Mouse (Mus musculus) brain, embryonic 14.5 days (tissue): ENCODE data around the gene Speg. TPM values are rescaled to one million over a fixed set of nuclear protein-coding genes. Genes with fewer than 3 reads are reported as not detected.
A peak's percentile ranks its signal among the peaks of the same experiment; 100 is the strongest.

ENCODE experiments used
- DNase-seq: peaks from one replicate; pipeline ENCODE4 v3.0.0-alpha.2; 2011; ENCODE audit warnings: low read depth
- CTCF ChIP-seq: fragments of 200-500 bp; IDR thresholded peaks from 2 replicates; pipeline ENCODE4 v1.5.1; 2012; ENCODE audit warnings: inconsistent platforms, mild to moderate bottlenecking, moderate library complexity, borderline replicate concordance; ENCODE audit not compliant: insufficient read depth, insufficient read length; ENCODE audit errors: extremely low read depth
- POLR2A ChIP-seq: fragments of 200-500 bp; IDR thresholded peaks from 2 replicates; pipeline ENCODE4 v1.6.1; 2012; ENCODE audit warnings: mild to moderate bottlenecking, inconsistent platforms, borderline replicate concordance; ENCODE audit not compliant: poor library complexity, insufficient read depth, insufficient read length, severe bottlenecking; ENCODE audit errors: extremely low read depth
- polyA plus RNA-seq: library from polyadenylated mRNA; depleted of rRNA; stranded (reverse); fragments of >200 nt; gene quantifications from 2 replicates; pipeline ENCODE4 v1.2.3, GENCODE M21; 2012

Speg gene
- polyA plus RNA-seq, 1 experiment: 56.1 TPM

GRCm38 (mm10) chr1:75445751-75446611 is 70.9 kb downstream of the Speg start:
- no peak for TF ChIP-seq POLR2A
- peak; percentile 95 for TF ChIP-seq CTCF
- peak; percentile 78 for DNase-seq

DNA sequence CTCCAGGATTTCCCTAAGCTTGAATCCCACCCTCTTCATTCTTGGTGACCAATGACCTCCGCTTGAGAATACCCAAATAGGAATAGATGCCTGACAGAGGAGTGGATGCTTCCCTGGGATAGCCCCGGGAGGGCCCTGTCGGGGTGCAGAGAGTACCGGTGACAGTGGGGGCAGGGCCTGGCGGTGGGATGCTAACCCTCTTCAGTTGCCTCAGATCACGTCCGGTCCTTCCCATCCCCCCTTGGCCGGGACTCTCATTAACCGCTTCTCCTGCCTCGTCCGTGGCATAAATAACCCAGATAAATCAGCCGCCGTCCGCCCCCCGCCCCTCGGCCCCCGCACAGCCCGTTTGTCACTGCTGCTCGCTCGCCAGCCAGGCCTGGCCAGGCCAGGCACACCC is 71.6 kb downstream of the Speg start:
- peak; percentile 64 for DNase-seq
- no peak for TF ChIP-seq CTCF
- no peak for TF ChIP-seq POLR2A

DNA sequence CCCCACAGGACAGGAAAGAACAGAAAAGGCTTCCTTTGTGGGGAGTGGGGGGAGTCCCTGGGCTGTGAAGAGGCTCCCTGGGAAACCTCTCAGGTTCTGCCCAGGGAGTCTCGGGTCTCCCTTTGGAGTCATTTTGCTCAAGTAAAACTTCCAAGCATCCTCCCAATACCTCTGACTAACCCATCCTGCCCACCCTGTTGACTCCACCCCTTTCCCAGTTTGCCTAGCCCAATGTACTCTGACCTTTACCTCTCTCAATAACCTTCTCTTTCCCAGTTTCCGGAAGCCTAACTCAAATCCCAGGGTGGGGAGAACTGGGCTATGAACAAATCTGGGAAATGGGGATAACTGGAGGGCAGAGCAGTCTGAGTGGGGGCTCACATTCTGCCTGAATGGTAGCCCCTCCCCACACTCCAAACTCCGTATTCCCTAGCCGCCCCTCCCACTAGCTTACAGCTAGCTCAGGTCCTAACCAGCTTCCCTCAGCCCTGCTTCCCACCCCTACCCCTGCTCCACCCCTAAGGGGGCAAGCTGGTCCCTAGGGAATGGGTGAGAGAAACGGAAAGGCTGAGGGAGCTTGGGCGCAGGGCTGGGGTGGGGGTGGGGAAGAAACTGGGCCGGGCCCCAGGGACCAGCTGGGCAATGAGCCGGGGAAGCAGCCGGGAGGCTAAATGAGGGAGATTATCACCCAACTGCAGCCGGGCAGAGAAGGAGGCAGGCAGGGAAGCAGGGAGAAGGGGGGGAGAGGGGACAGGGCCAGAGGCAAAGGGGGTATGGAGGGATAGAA is 72.4 kb downstream of the Speg start:
- TF ChIP-seq CTCF: no peak
- no peak for TF ChIP-seq POLR2A
- peak; percentile 83 for DNase-seq

DNA sequence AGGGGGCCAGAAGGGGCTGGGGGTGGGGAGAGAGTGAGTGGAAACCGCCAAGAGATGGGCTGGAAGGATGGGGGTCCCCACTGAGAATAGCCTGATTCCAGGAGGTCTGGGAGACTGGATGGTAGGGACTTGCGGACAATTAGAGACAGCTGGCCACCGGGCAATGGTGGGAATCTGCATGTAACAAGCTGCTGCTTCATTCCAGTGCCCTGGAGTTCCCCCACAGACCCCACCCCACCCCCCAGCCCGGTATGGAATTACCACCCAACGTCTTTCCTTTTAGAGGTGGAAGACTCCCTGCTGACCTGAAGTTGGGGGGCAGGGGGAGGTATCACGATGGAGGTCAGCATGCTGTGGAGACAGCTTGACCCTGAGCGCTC is 72.9 kb downstream of the Speg start:
- DNase-seq: no peak
- TF ChIP-seq CTCF (no peak), POLR2A (no peak)

- TF ChIP-seq CTCF (no peak), POLR2A (no peak)
- DNase-seq: no peak
These were observed 73.8 kb downstream of the Speg start for GRCm38 (mm10) chr1:75448937-75449336.

DNA sequence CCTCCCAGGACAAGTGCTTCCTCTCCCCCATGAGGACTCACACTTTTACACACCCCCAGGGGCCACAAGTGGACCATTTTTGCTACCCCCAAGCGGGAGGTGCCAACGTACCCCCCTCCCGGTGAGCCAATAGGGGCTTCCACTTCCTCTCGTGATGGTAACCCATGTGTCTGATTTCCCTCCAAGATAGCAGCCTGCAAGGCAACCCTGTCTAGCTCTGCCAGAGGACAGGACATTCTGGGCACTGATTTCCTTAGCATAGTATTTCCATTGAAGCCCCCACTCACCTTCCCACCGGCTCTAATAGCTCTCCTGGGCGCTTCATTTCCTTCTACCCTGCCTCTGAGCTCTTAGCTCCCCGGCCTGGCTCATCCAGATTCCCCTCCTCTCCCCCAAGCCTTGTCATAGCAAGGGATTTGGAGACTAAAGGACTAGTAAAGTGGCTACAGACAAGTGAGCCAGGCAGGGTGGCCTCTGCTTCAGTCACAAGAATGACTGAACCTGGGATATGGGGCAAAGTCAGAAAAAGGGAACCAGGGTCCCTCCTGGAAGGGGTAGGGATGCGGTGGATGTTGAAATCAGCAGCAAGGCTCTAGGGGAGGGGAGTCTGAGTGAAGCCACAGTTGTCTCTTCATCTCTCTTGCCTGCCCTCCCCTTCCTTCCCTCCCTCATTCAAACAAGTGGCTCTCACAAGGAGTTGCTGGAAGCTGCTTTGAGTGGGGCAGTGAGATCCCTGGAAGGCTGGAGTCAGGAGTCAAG is 74.5 kb downstream of the Speg start:
- TF ChIP-seq CTCF: no peak
- no peak for TF ChIP-seq POLR2A
- no peak for DNase-seq

DNA sequence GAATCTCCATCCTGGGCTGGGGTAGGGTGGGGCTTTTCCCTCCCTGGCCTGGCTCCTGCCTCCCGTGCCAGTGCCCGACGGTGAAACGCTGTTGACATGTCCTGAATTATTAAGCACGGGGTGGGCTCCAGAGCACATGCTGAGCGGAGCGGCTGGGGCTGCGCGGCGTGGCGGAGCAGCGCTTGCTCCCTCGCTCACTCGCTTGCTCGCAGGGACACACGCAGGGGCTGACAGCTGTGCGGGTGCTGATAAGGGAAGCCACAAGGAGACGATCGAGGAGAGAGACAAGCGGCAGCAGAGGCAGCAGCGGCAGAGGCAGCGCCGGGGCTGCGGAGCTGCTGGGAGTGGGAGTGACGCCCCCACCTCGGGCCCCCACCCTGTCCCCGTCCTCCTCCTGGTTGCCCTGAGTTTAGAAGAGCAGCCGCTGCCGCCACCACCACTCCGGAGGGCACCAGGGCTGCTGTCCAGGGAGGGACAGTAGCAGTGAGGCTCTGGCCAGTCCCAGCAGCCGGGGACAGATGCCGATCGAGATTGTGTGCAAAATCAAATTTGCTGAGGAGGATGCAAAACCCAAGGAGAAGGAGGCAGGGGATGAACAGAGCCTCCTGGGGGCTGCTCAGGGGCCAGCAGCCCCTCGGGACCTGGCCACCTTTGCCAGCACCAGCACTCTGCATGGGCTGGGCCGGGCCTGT is 75.4 kb downstream of the Speg start, which contains the start of gene Asic4:
Gene Asic4, plus strand, starts transcription at position 123 of the 692 bp plus-strand sequence.
- no peak for TF ChIP-seq POLR2A
- peak; percentile 77 for DNase-seq

DNA sequence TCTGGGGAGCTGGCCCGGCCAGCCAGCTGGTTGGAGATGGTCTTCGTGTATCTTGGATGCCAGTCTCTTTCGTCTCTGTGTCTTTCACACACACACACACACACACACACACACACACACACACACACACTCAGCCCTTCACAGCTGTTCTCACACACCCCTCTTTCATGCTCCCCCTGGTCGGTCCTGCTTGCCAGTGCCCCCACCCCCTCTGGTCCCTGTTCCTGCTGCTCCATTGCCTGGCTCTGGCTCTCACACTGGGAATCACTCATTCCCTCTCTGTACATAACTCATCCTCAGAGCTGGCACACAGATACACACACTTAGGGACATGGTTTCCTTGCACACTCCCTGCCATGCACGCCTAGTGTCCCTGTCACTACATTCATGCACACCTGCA is 76.8 kb downstream of the Speg start:
- DNase-seq: no peak

DNA sequence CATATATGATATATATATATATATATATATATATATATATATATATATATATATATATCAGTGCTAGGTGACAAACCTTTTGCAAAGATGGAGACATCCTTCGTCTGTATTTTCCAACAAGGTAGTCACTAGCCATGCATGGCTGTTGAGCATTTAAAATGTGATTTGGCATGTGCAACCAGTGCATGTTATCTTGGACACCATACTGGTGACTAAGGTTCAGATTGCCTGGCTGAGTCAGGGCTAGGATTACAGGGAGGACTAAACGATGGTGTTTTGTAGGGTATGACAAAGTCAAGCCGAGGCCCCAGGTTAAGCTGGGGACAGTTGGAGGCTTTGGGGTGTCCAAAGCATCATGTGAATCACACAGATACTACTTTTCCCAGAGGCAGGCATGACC is 80.3 kb downstream of the Speg start:
- TF ChIP-seq POLR2A (no peak), CTCF (no peak)
- DNase-seq: no peak

More for the DNA sequence above, 76.8 kb downstream of the Speg start:
- TF ChIP-seq POLR2A (no peak), CTCF (no peak)

DNA sequence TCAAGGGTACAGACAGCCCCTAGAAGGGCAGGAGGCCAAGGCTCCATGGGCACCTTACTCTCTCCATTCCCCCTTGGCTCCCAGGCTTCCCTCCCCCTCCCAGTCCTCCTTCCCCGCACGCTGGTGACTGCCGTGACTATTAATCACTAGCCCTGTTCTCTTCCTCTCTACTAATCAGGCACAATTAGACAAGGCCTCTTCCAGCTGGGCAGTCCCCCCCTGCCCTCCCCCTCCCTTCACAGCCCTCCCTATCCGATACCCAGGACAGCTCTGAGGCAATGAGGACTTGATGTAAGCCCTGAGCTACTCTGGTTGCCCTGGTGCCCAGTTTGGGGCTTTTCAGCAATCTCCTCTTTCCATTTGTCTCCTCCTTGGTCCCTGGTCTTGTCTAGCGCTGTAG is 80.9 kb downstream of the Speg start:
- TF ChIP-seq CTCF (no peak), POLR2A (no peak)
- peak; percentile 78 for DNase-seq
